Mouse (Mus musculus) kidney, embryonic 16.5 days (tissue): Measurements from ENCODE around the gene Ackr1. TPM values are rescaled to one million over a fixed set of nuclear protein-coding genes. Genes with fewer than 3 reads are reported as not detected.
"Not testable (repeated sequence)": the region's sequence is repeated elsewhere in the genome, so short reads cannot be mapped to it uniquely, and the experiment has no call there.

ENCODE experiments used
- ATAC-seq: fragments of 200-750 bp; cut with Nextera tagmentation; 2 replicates; pipeline ENCODE4 v1.8.0; 2017; ENCODE audit warnings: moderate TSS enrichment; ENCODE audit not compliant: low FRiP score, low TSS enrichment
- H3K27ac ChIP-seq: fragments of 300-500 bp; sonication (generic); 2 replicates; pipeline ENCODE4 v1.5.1; 2014; ENCODE audit warnings: low read length
- H3K27me3 ChIP-seq: fragments of 300-500 bp; sonication (generic); 2 replicates; pipeline ENCODE4 v1.6.1; 2014; ENCODE audit warnings: low read length, control low read depth, mixed read lengths; ENCODE audit not compliant: insufficient read depth
- H3K36me3 ChIP-seq: fragments of 300-500 bp; sonication (generic); 2 replicates; pipeline ENCODE4 v1.6.1; 2014; ENCODE audit warnings: low read length, control low read depth, mixed read lengths; ENCODE audit not compliant: insufficient read depth
- H3K4me1 ChIP-seq: fragments of 300-500 bp; sonication (generic); 2 replicates; pipeline ENCODE4 v1.6.1; 2014; ENCODE audit warnings: low read length, control low read depth, mixed read lengths; ENCODE audit not compliant: insufficient read depth
- H3K4me2 ChIP-seq: fragments of 300-500 bp; sonication (generic); replicated peaks from 2 replicates; pipeline ENCODE4 v1.6.1; 2014; ENCODE audit warnings: low read depth, low read length
- H3K4me3 ChIP-seq: fragments of 300-500 bp; sonication (generic); 2 replicates; pipeline ENCODE4 v1.5.1; 2014; ENCODE audit warnings: mild to moderate bottlenecking, low read length
- H3K9ac ChIP-seq: fragments of 300-500 bp; sonication (generic); replicated peaks from 2 replicates; pipeline ENCODE4 v1.6.1; 2014; ENCODE audit warnings: low read length
- H3K9me3 ChIP-seq: fragments of 300-500 bp; sonication (generic); 2 replicates; pipeline ENCODE4 v1.6.1; 2016; ENCODE audit warnings: low read length, control low read depth
- WGBS: fragments of 180-500 bp; shearing (Covaris S2); extraction: QIAGEN DNeasy Blood & Tissue Kit; methylation state at CpG from one replicate; pipeline ENCODE4 v1.1.7; 2014; 5-methylcytosine and 5-hydroxymethylcytosine counted together
- polyA plus RNA-seq: library from polyadenylated mRNA; unstranded; fragments of >200 nt; fragmentation: Nextera tagmentation; extraction: Ambion mirVana; gene quantifications from 2 replicates; pipeline ENCODE4 v1.2.1, GENCODE M21; 2015

Ackr1 gene
- polyA plus RNA-seq, 1 experiment from 2014 or later = 0.45 TPM

DNA sequence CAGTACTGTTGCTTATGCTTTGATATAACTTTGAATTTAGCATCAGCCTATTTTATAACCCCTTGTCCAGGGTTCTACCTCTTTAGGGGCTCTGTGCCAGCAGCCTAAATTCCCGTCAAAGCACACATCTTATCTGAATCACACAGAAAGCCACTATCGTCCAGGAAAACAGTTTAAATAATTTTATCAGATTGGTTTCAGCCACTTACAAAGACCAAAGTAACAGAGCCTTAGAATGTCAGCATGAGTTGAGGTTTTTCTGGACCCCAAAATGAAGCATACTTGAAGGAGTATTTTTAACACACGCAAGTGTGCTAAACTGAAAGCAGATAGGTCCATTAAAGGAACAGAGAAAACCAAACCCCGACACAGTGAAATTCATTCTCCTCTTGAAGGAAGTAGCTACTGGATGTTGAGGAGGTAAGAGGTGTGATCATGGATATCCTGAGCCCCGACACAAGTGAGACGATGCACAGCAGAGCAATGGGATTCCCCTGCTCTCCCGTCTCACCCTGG lies 20.0 kb downstream of the Ackr1 start:
- not testable (repeated sequence) for ATAC-seq, H3K27me3 ChIP-seq, H3K4me1 ChIP-seq, H3K27ac ChIP-seq, H3K4me3 ChIP-seq, H3K36me3 ChIP-seq, H3K9ac ChIP-seq, H3K4me2 ChIP-seq, H3K9me3 ChIP-seq
- 79% methylated on average over 7 of the region's 7 CpGs for WGBS

DNA sequence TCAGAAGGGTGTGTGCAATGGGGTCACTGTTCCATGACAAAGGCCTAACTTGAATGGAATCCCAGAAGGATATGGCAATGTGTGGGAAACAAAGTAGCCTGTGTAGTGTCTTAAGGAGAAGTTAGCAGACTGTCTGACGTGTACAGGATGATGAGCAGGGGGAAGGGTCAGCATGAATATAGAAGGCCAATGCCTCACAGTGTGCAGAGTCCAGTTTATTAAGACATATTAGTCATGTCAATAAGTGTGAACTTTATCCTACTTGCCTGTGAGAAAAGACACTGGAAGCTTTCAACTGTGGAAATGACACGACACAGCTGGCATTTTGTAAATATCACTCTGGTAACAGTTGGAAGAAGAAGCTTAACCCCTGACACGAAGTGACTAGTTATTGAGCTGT lies 30.8 kb downstream of the Ackr1 start:
- H3K27me3 ChIP-seq, ATAC-seq, H3K9me3 ChIP-seq, H3K36me3 ChIP-seq, H3K9ac ChIP-seq, H3K27ac ChIP-seq, H3K4me1 ChIP-seq, H3K4me3 ChIP-seq, H3K4me2 ChIP-seq: not testable (repeated sequence)
- WGBS = 44% methylated on average over 3 of the region's 3 CpGs

Other genes with a start within 250 kb of the Ackr1 start
- gene Olfr1408, start 196.4 kb downstream of the Ackr1 start, polyA plus RNA-seq = not detected in 2 replicates
- gene Olfr1406, start 143.1 kb downstream of the Ackr1 start, polyA plus RNA-seq = not detected in 2 replicates
- gene Olfr218, start 135.9 kb downstream of the Ackr1 start, polyA plus RNA-seq = not detected in 2 replicates
- not detected in 2 replicates for gene Olfr1404, start 121.4 kb downstream of the Ackr1 start, polyA plus RNA-seq
- gene Fcer1a, start 106.5 kb downstream of the Ackr1 start, polyA plus RNA-seq = not detected in 2 replicates
- not detected in 2 replicates for gene Olfr418, start 67.7 kb downstream of the Ackr1 start, polyA plus RNA-seq
- not detected in 2 replicates for gene Mptx2, start 56.0 kb downstream of the Ackr1 start, polyA plus RNA-seq
- gene Aim2, start 17.1 kb upstream of the Ackr1 start, polyA plus RNA-seq = 2.3 and 3.5 TPM in 2 replicates
- 1.1 and 1.4 TPM in 2 replicates for gene Cadm3, start 33.9 kb upstream of the Ackr1 start, polyA plus RNA-seq
- gene Ifi206, start 157.3 kb upstream of the Ackr1 start, polyA plus RNA-seq = 0.06 and 0.31 TPM in 2 replicates
- not detected in 2 replicates for gene Ifi214, start 202.2 kb upstream of the Ackr1 start, polyA plus RNA-seq